ENCODE assay signal across 8 mouse cellular contexts in genomic region chr8:120250750-120251410, GRCm38 (mm10). TPM values are rescaled to one million over a fixed set of nuclear protein-coding genes. Genes with fewer than 3 reads are reported as not detected.
DNase-seq lines count a peak whose midpoint lies in the region; ATAC-seq and TF ChIP-seq lines count a peak whose summit lies in the region.

No protein-coding gene starts in this region.

- H3K4me1 ChIP-seq in heart, embryonic 13.5 days = peaks cover 35% of the 10 kb centered on the region
- peaks cover 6% of the 10 kb centered on the region for H3K4me1 ChIP-seq in cortical plate, adult 2 months (ENCODE audit: control insufficient read depth, insufficient read depth, low read length)
- H3K4me1 ChIP-seq in hindbrain, embryonic 13.5 days (replicated peaks) = peaks cover 35% of the 10 kb centered on the region
- peaks cover 26% of the 10 kb centered on the region for H3K4me1 ChIP-seq in neural tube, embryonic 12.5 days

- H3K9me3 ChIP-seq in heart, embryonic 13.5 days = 0 out of 2 replicates have a peak, but pooled peaks cover 4% of the 10 kb centered on the region
- no peaks in the 10 kb centered on the region for H3K9me3 ChIP-seq in hindbrain, embryonic 13.5 days
- no peaks in the 10 kb centered on the region for H3K9me3 ChIP-seq in neural tube, embryonic 12.5 days

- DNase-seq in heart, postnatal 25 days (ENCODE audit: low spot score) = no peak
- no peak for DNase-seq in left cerebral cortex, adult 9 months (ENCODE audit: low spot score in 2 of 2)
- DNase-seq in c-Kit-positive CD71-positive TER-119-positive erythroid progenitor cells, embryonic 14.5 days (ENCODE audit: low spot score) = no peak
- no peak for DNase-seq in layer of hippocampus, adult 8-10 months (ENCODE audit: low spot score in 2 of 2)

- ATAC-seq in heart, embryonic 13.5 days (ENCODE audit: extremely low read depth, insufficient number of reproducible peaks, low FRiP score, low TSS enrichment) = no peak
- peak; percentile 55; the same call in 1 of the 2 replicates for ATAC-seq in hindbrain, embryonic 13.5 days (ENCODE audit: low FRiP score)
- peak; percentile 26; the same call in 1 of the 2 replicates for ATAC-seq in neural tube, embryonic 12.5 days (ENCODE audit: low FRiP score, low read depth)

- H3K4me2 ChIP-seq in heart, embryonic 13.5 days = no peak overlapping the region
- H3K4me2 ChIP-seq in hindbrain, embryonic 13.5 days = 0 out of 2 replicates have a peak overlapping the region, but pooled peaks have one; percentile 10
- H3K4me2 ChIP-seq in neural tube, embryonic 12.5 days (replicated peaks) = no peak overlapping the region

- intact Hi-C loops in heart, postnatal 25 days (cut with DNase I) = no loop called here

- H3K4me3 ChIP-seq in heart, embryonic 13.5 days = no peak overlapping the region
- no peak overlapping the region for H3K4me3 ChIP-seq in cortical plate, adult 2 months (ENCODE audit: insufficient read depth, low read length)
- no peak overlapping the region for H3K4me3 ChIP-seq in hindbrain, embryonic 13.5 days
- no peak overlapping the region for H3K4me3 ChIP-seq in neural tube, embryonic 12.5 days

- no peaks in the 10 kb centered on the region for H3K27me3 ChIP-seq in heart, embryonic 13.5 days (replicated peaks)
- H3K27me3 ChIP-seq in hindbrain, embryonic 13.5 days = no peaks in the 10 kb centered on the region
- H3K27me3 ChIP-seq in neural tube, embryonic 12.5 days (replicated peaks) = no peaks in the 10 kb centered on the region

- 0 out of 2 replicates have a peak, but pooled peaks have one; percentile 16 for TF ChIP-seq POLR2A in cortical plate, adult 2 months (IDR thresholded peaks at IDR 0.05; ENCODE audit: extremely low read depth, insufficient read depth, low read length)

- no peak for TF ChIP-seq CTCF in cortical plate, adult 2 months (IDR thresholded peaks at IDR 0.05; ENCODE audit: extremely low read depth, insufficient read depth, low read length)

- H3K27ac ChIP-seq in heart, embryonic 13.5 days (replicated peaks) = peak overlapping the region; percentile 43
- no peak overlapping the region for H3K27ac ChIP-seq in cortical plate, adult 2 months (ENCODE audit: insufficient read depth, low read length)
- H3K27ac ChIP-seq in hindbrain, embryonic 13.5 days = peak overlapping the region; percentile 84
- H3K27ac ChIP-seq in neural tube, embryonic 12.5 days = no peak overlapping the region

- WGBS in heart, embryonic 13.5 days = 54% methylated on average over 16 of the region's 16 CpGs
- WGBS in hindbrain, embryonic 13.5 days = 59% methylated on average over 16 of the region's 16 CpGs
- 76% methylated on average over 16 of the region's 16 CpGs for WGBS in neural tube, embryonic 12.5 days

- H3K36me3 ChIP-seq in heart, embryonic 13.5 days = no peaks in the 10 kb centered on the region
- H3K36me3 ChIP-seq in hindbrain, embryonic 13.5 days = no peaks in the 10 kb centered on the region
- no peaks in the 10 kb centered on the region for H3K36me3 ChIP-seq in neural tube, embryonic 12.5 days

- H3K9ac ChIP-seq in heart, embryonic 13.5 days = peak overlapping the region; percentile 4
- H3K9ac ChIP-seq in hindbrain, embryonic 13.5 days = peak overlapping the region; percentile 58
- no peak overlapping the region for H3K9ac ChIP-seq in neural tube, embryonic 12.5 days

RNA-seq across cellular contexts. Expression of gene Gse1, which starts 22.6 kb away (rescaled TPM):
- polyA plus RNA-seq in heart, embryonic 13.5 days (2015; fragmentation: Nextera tagmentation; extraction: Ambion mirVana) = 8.5 and 8.6 TPM in 2 replicates
- 10 to 100 TPM; 20.1 to 25.9 TPM for total RNA-seq in heart, postnatal 25 days (2021)
- 41.0 and 46.8 TPM in 2 replicates for polyA plus RNA-seq in cortical plate, adult 2 months (2012; rRNA removed)
- polyA plus RNA-seq in hindbrain, embryonic 13.5 days (2015; fragmentation: Nextera tagmentation; extraction: Ambion mirVana) = 21.3 and 22.1 TPM in 2 replicates
- 26.0 and 30.5 TPM in 2 replicates for polyA plus RNA-seq in neural tube, embryonic 12.5 days (2016; fragmentation: Nextera tagmentation; extraction: Ambion mirVana)
- total RNA-seq in layer of hippocampus, adult 8-10 months (2022) = 100 to 1,000 TPM; 114 to 136 (median 127) TPM

Comparison
In these comparisons a context has a peak if more than half of its experiments do, and no peak if none do; other contexts are left out.
1. H3K27ac ChIP-seq: peak in heart, embryonic 13.5 days (single experiment) and hindbrain, embryonic 13.5 days (single experiment); none in cortical plate, adult 2 months (single experiment) and neural tube, embryonic 12.5 days (single experiment).